Mouse (Mus musculus) cerebellum, adult 2 months (tissue): ENCODE measurements around the gene 0610010K14Rik.

Experiments
- CTCF ChIP-seq: fragments of 200-500 bp; IDR thresholded peaks from 2 replicates; pipeline ENCODE4 v1.5.1; 2011; ENCODE audit warnings: low read depth, mild to moderate bottlenecking, control low read depth, low read length, moderate library complexity, borderline replicate concordance; ENCODE audit not compliant: insufficient read depth
- POLR2A ChIP-seq: fragments of 200-500 bp; IDR thresholded peaks from 2 replicates; pipeline ENCODE4 v1.6.1; 2011; ENCODE audit warnings: low read length, control low read depth, borderline replicate concordance; ENCODE audit not compliant: insufficient read depth

- TF ChIP-seq CTCF, result no peak
- no peak for TF ChIP-seq POLR2A
These were observed 45.6 kb downstream of the 0610010K14Rik start for GRCm38 (mm10) chr11:70192157-70192556.
